Mouse (Mus musculus): ENCODE measurements around the gene Acbd4.

Gene Acbd4

DNA sequence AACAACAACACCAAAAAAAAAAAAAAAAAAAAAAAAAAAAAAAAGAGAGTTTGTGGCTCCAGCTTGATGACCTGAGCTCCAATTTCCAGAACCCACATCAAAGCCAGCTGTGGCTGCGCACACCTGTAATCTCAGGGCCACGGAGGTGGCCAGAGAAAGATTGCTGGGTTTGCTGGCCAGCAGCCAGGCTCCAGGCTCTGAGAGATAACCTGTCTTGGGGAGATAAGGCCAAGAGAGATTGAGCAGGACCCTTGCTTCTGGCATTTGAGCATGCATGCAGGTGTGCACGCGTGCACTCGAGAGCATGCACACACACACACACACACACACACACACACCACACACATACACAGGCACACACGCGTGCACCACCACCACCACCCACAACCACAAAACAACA, 8.2 kb upstream of the Acbd4 start:
- DNase-seq (ENCODE audit: low spot score in 2 of 2), result no peak

DNA sequence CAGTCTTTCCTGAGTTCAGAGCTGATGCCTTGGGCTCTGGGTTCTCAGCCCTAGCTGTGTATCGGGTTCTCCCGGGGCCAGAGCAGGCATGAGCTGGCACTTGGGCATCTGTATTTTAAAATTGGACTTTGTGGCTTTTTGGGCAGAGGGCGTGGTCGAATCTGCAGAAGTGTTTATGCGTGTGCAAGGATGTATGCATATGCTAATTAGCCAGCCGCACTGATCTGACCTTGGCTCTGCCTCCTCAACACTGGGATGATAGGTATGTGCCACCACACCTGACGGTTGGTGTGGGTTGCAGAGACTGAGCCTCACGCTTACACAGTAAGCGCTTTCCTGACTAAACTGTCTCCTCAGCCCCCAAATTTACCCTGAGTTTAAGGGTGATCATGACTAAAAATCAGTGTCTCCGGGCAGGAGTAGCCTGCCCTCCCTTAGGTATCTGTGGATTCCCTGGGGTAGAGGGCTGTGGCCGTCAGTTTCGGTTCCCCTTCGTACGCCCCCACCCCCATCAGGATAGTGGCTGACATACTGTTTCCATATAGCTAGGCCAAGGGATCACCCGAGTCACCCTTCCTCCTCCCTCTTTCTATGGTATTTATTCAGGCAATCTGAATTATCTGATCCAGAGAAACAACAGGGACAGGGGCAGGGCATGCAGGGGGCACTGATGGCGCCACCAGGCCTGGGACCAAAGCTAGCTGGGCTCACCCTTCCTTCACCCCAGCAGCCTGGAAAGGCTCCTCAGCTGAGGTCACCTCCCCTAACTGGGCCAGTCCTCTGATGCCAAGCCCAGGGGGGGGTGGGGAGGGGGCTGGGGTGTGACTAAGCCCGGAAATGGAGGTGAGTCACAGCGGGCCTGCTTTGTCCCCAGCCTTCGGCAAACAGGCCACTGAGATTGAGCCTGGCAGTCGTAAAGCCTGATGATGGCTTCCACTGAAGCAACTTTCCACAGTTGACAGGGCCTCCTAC, 7.3 kb upstream of the Acbd4 start:
- DNase-seq (ENCODE audit: low spot score in 2 of 2), result no peak

DNA sequence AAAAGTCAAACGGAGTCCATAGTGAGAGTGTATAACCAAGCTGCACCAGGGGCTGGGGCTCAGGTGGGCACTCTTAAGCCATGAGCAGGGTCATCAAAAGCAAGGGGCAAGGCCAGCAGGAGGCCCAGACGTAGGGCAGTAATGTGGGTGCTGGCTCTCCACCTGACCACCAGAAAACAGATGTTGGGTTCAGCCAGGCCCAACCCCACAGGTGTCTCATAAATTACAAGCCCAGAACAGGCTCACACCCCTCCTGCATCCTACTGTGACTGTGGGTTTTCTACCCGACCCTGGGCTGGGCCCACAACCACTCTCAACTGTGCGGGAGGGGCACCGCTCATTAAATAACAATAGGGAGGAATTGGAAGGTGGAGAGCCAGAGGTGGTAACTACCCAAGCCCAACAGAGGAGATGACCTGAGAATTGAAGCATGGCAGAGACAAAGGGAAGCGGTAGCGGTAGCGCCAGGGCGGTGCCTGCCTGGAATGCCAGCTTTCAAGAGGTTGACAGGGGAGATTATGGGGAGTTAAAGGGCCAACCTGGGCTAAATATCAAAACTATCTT, 6.3 kb upstream of the Acbd4 start:
- no peak for DNase-seq (ENCODE audit: low spot score in 2 of 2)

DNA sequence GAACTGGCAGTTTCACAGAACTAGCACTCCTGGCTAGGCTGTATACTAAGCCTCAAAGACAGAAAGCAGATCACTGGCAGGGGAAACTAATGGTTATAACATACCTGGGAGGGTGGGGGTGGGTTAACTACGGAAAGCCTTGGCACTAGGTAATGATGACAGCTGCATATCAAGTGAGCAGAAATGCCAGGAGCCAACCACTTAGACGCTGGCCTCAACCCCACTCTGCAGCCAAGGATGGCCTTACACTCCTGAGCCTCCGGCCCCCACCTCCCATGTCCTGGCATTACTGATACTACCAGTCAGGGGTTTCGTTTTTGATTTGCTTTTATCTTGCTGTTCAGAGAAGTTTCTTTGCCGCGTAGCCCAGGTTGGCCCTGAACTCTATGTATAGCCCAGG, 5.7 kb upstream of the Acbd4 start:
- DNase-seq (ENCODE audit: low spot score in 2 of 2), result no peak

DNA sequence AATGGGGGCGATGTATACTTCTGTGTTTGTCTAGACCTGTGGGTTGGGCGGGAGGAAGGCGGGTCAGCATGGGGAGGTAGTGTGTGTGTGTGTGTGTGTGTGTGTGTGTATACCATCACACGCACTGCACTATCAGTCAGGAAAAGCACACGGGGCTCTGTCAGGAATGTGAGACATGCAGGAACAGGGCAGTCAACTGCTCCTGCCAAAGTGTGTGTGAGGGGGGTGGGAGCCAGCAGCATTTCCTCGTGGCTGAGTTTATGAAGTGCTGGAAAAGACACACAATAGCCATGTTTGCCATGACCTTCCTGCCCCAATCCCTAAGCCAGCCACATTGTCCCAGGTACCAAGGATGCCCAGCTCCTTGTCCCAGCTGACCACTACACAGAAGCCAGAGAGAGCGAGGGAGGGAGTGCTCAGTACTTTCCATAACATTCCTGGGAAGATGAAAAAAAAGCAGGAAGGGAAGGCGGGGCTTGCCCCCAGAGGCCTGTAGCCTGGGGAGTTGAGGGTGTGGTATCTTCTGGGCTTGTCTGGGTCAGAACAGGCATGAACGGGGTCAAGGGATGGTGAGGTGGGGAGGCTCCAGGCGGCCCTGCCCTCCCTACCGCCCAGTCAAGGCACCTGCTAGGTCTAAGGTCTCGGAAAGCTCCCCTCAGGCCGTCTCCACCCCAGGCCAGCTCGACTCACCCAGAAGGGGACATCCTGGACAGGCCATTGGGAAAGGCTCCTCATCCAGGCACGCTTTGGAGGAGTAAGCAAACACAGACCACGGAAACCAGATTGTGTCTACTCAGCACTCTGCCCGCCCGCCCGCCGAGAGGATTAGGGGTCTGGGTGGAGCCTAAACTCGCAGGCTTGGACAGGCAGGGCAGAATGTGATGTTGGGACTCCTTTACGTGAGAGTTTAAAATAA, 4.2 kb upstream of the Acbd4 start:
- DNase-seq (ENCODE audit: low spot score in 2 of 2), result no peak

DNA sequence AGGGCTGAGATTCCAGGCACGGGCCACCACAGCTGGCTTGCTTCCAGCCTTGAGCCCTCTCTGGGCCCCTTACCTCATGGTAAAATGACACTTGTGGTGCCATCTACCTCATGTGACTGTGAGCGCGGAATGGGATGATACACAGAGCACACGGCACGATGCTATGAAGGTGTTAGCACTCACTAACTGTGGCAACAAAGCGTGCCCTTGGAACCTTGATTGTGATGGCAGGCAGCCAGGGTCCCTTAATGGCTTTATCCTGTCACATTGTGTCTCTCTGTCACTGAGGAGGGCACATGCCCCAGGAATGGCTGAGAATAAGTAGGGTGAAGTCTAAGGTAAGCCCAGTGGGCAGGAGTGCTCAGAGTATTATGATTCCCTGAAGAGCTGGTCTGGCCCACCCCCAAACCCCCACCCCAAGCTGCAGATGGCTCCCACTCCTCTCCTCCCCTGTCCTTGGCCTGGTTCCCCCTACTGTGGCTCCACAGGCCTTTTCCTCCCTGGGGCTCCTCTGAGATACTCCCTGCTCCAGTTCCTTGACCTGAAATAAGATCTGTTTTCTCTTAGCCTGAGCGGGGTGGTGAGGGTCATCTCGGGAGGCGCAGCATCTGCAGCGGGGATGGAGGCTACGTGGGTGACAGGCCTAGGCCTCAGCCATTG, 2.8 kb upstream of the Acbd4 start:
- no peak for DNase-seq (ENCODE audit: low spot score in 2 of 2)

DNA sequence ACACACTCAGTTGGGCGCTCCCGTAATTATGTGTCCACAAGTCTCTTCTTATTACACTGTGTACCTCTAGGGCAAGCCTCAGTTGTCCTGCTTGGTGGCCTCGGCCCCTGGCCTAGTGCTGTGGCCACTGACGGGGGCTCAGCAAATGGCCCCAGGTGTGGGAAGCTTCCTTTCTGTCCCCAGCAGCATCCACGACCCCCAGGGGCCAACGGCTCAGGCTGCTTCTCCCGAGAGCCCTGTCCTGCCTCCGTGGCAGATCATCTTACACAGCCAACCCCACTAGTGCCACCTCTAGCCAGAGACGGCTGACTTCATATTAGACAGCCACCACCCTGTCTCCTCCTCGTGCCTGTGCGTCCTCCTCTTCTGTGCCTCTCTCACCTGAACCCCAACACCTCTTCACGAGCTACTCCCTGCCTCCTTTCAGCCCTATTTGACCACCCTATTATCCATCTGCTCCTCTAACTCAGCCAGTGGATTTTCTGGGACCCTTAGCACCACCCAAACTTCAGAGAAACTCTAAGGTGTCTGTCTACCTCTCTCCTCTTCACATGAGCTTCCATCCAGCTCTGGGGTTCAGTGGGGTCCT, 2.0 kb upstream of the Acbd4 start:
- DNase-seq (ENCODE audit: low spot score in 2 of 2), result no peak

DNA sequence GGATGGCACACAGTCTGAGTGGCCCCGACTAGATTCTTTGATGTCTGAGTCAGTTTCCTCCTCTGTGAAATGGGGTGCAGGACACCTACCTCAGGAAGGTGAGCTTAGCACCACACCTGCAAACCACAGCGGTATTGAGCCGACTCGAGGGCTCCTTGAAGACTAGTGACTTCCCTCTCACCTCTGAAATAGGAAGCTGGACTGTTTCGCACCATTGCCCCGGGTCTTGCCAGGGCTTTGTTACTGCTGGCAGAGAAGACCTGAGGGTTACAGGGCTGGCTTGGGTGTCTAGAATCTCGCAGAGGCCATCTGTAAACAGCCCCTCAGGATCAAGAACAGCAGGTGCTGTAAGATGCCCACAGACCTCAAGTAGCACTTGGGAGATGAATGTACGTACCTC, 1.1 kb upstream of the Acbd4 start:
- DNase-seq (ENCODE audit: low spot score in 2 of 2), result no peak

DNA sequence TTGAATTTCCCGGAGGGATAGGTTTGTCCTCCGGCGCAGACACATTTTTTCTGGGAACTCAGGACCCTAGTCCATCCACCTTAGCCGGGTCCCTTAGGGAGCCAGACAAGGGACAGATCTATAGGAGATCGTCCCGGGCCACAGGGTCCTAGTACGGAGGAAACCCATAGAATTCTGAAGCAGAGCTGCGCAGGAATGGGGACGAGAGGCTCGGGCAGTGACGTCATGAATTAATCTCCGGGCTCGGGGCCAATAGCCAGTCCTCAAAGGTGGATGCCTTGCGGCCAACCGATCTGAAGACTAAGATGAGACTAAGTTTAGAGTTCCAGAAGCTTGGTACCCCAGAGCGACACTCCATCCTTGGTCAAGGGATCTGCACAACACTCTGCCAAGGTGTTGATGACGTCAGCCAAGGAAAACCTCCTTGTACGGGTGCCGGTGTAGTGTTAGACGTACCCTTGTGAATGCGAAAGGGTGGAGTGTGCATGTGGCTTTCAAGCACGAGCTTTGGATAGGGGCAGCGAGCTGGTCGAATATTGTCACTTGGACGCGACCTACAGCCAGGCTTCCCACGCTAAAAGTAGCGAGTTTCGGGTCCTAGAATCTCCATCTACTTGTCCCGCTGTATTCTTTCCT, 502 bp downstream of the Acbd4 start:
- peak; percentile 60 to 79 for DNase-seq (ENCODE audit: low spot score in 2 of 2)

DNA sequence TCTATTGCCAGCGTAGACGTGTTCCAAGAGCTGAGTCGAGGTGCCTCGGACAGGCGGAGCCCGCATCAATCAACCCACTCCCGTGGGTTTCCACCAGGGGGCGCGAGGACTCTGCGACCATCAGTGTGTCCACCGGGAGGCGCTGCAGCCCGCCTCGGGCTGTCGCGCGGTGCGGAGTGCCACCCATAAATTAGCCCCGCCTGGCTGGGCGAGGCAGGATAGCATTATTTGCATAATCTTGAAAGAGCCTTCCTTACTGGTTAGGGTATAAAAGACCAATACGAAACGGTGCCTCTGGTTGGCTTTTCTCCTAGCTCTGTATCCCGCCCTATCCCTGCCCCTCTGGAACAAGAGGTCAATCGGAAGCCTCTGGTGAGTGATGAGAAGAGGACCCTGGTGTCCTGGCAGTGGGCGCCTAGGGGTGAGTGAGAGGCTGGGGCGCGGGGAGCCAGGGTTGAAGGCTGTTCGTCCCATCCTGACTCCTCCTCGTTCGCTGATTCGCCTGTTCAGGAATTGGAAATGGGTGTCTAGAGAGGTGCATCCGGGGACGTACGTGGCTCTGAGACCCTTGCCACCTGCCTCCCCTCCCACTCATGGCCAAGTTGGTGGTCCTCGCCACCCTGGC, 1.4 kb downstream of the Acbd4 start:
- DNase-seq (ENCODE audit: low spot score in 2 of 2), result peak; percentile 94 to 95

DNA sequence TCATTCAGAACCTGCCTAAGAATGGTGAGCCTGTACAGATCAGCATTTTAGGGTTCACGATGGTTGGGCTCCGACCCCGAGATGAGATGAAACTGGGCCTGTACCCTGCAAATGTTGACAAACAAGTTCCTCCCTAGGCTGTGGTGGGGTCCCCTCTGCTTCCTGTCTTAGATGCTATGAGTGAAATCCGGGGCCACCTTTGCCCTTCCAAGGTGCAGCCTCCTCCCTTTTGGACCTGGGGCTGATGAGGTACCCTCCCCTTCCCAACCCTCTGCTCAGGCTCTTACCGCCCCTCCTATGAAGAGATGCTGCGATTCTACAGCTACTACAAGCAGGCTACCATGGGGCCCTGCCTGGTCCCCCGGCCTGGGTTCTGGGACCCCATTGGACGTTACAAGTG, 2.1 kb downstream of the Acbd4 start:
- DNase-seq (ENCODE audit: low spot score in 2 of 2), result no peak

DNA sequence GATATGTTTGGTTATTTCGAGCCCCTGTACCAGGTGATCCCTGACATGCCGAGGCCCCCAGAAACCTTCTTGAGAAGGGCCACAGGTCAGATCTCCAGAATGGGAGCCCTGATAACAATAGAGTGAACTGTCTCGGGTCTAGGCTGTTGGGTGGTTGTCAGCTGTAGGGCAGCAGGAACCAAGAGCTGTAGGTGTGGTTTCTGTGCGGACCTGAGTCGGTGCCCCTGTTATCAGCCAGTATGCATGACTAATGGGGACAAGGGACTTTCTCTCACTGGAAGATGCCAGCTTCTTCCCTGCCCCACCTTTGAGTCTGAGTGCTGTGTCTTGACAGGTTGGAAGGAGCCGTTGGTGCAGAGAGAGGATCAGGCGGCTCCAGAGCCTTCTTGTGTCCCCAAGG, 3.0 kb downstream of the Acbd4 start:
- no peak for DNase-seq (ENCODE audit: low spot score in 2 of 2)

DNA sequence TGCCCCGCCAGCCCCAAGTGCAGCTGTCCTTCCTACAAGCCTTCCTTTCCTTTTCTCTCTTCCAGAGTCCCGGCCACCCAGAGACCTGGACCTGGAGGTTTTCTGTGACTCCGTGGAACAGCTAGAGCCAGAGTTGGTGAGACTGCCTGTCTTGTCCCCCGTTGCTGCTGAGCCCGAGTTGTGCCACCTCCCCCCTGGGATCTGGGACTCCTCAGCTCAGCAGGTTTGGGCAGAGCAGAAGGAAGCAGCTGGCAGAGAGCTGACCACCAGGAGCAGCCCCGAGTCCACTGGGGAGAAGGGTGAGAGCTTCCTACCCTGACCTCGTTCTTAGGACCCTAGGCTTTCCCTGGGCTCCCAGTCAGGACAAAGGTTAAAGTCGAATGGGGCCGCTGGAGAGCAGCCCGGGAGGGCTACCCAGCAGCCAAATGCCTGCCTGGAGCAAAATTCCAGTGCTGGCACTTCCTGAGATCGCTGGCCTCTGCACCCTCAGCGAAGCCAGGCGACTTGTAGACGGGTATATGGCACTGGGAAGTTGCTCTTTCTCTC, 3.8 kb downstream of the Acbd4 start:
- DNase-seq (ENCODE audit: low spot score in 2 of 2), result no peak

DNA sequence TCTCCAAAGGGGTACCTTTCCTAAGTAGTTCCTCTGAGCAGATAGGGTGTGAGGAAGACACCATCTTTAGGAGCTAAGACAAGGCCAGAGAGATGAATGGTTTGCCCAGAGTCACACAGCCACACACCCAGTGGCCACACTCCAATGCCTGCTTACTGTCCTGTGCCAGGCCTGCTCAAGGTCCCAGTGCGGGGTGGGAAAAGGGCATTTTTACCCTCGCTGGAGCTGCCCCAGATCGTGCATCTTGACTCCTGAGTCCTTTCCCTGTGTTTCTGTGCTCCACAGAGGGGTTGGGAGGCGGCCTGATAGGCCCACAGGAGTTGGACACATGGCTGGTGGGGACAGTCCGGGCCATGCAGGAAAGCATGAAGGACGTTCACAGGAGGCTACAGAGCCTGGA, 4.3 kb downstream of the Acbd4 start:
- no peak for DNase-seq (ENCODE audit: low spot score in 2 of 2)

DNA sequence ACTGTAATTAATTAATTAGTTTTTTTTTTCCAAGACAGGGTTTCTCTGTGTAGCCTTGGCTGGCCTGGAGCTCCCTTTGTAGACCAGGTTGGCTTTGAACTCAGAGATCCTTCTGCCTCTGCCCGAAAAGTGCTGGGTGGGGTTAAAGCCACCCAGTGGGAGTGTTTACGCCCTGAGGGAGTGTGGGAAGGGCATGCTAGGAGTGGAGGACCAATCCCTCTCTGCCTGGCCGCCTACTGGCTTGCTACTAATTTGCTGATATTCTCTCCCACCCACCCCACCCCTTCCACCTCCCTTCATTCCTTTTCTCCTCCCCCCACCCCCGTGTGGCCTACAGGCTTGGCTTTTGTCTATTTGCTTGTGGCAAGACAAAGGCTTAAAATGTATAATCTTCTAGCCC, 4.9 kb downstream of the Acbd4 start:
- no peak for DNase-seq (ENCODE audit: low spot score in 2 of 2)

DNA sequence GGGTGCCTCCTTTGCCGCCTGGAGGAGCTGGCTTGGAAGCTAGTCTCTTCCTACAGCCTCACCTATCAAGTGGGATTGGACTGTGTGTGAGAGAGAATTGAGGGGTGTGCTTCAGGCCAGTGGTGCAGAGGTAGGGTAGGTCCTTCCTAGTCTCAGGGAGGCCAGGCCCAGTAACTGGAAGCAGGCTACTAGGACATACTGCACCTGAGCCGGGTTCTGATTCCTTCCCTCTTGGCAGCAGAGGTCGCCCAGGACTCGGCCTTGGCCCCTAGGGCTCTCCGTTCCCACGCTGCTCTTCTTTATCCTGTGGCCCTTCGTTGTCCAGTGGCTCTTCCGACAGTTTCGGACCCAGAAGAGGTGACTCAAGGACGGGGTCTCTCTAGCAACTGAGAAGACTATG, 9.8 kb downstream of the Acbd4 start:
- DNase-seq (ENCODE audit: low spot score in 2 of 2), result no peak

DNA sequence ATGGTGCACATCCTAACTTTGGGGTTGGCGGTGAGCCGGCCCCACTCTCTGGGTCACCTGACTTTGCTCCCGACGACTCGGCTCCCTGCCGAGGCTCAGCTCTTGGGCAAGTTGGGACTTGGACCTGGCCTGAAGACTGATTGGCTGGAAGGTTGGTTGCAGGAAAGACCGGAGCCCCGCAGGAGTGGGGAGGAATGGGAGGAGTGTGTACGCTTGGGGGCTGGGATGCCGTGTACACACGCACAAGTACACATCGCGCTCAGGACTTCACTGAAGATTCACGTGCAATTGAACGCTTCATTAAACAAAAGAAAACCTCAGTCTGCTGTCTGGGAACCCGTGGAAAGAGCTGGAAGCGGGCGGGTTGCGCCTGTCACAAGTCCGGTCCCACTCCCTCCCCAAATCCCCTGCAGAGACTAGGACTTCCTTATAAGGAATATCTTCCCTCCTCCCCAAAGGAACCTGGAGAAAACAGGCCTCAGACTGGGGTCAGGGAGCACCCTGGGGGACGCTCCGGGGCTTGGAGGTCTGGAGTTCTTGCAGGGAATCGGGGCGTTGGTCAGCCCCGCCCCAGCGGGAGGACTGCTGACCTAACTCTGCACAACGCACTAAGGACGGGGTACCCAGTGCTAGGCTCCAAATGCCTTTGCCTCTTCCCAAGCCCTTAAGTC, 10.5 kb downstream of the Acbd4 start:
- no peak for DNase-seq (ENCODE audit: low spot score in 2 of 2)

DNA sequence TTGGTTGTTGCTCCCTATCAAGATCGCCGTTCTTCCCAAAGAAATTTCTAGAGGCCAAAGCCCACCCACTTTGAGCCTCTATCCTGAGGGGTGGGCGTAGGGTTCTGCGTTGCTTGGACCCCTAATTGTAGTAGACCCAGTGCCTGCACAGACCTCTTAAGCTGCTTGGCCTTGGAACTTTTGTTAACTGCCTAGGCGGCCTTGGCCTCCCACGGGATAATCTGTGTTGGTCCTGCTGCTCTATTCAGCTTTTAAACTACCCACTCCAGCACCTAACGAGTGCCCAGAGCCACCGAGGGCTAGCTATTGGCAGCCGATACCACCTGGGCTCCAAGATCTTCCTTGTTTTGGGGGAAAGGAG, 11.1 kb downstream of the Acbd4 start:
- DNase-seq (ENCODE audit: low spot score in 2 of 2), result no peak

DNA sequence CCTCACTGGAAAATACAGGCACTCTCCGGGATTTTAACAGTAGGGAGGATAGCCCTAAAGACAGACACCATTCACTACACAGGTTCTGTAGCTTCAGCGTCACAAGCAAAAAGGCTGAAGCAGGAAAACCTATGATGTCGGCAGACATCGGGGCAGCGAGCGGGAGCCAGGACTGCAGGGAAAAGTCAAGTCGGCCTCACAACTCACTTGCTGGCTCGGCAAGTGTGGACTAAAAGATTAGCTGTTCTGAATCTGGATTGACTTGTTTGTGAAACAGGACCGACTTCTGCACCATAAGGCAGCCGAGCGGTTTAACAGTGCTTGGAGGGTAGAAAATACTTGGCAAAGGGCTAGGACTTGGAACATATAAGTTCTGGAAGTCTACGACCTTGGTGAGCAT, 11.5 kb downstream of the Acbd4 start:
- DNase-seq (ENCODE audit: low spot score in 2 of 2), result no peak

DNA sequence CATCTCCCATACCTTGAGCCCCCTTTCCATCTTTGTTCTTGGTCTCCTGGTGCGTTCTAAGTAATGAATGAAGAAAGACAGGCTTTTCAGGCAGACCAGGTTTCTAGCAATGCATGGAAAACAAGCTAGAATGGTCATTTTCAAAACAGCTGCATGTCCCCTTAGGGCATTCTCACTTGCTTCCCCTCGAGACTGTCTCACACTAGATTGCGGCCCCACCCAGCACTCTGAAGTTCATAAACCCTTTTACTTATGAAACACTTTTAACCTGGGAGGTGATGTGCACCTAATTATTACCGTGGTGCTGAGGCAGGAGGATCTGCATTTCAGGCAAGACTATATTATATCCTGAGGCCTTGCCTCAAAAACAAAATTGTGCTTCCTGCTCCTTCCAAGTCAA, 12.3 kb downstream of the Acbd4 start:
- no peak for DNase-seq (ENCODE audit: low spot score in 2 of 2)
